Mouse (Mus musculus) layer of hippocampus, postnatal 36 days (tissue): Measurements from ENCODE around the gene Dpep1. TPM values are rescaled to one million over a fixed set of nuclear protein-coding genes. Genes with fewer than 3 reads are reported as not detected.
"Not testable (repeated sequence)": the region's sequence is repeated elsewhere in the genome, so short reads cannot be mapped to it uniquely, and the experiment has no call there.

Experiments used
- DNase-seq, 2 experiments: peaks; one replicate each; pipeline ENCODE4 v3.0.0; 2022
- total RNA-seq, 2 experiments: library from RNA; stranded (reverse); gene quantifications; 2 replicates each; pipeline ENCODE4 v1.2.3; 2021

Gene Dpep1
- total RNA-seq, 2 experiments from 2014 or later = 0.23 TPM; not detected in 1

DNA sequence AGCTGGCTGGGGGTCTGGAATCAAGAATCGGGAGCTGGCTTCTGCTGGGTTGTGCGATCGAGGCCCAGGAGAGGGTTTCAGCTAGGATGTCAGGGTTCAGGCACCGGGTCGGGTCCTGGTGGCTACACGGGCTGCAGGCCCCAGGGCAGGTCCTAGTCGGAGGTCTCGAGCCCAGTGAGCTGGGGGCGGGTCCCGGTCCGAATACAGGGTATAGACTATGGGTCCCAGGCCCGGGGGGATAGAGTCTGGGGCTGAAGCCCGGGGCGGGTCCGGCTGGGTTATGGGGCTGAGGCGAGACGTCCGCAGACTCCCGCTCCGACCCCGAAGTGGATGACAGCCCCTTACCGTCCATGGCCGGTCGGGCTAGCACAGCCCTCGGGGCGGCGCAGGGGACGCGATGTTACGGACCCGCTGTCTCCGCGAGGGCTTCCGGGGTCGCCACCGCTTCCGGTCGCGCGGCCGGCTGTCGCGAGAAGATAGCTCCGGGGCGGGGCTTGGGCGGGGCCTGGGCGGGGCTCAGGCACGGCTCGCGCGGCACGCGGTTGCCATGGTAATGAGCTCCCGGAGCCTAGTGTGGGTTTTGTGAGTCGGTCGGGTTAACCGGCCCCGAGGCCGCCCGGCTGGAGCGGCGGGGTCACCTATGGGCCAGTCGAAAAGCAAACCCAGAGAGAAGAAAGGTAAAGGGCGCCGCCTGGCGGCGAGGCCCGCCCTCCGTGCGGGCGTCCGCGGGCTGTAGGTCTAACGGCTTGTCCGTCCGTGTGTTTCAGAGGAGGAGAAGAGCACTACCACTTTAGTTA lies 26.5 kb downstream of the Dpep1 start, which contains the start of the genes Chmp1a and Spata33:
Gene Chmp1a, minus strand, starts transcription at position 443 of the 797 bp plus-strand sequence.
Gene Spata33, plus strand, starts transcription at position 512 of the 797 bp plus-strand sequence.
- peak; percentile 84 to 85 for DNase-seq

DNA sequence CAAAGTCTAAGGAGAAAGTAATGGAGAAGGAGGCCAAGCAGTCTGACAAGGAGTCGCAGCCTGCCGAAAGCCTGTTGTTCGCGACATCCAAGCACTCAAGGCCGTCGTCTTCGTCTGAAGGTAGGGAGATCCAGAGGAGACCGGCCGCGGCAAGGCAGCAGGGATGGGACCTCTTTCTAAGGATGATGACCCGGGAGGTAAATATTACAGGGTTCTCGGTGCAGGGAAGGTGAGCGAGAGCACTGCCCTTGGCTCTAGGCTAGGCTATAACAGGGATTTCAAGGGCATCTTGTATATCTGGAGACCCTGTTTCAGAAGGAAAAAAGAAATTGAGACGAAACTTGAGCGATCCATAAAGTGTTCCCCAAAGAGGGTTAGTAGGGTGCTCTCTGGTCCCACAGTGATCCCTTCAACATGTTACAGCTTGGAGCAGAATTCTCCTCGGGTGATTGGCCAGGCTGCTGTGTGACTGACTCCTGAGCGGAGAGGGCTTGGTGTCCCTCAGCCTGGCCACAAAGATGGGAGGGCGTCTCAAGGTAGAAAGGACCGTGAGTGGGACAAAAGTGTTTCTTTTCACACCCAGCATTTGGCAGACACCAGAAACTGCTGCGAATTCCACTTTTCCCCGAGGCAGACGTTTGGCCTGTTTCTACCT lies 27.2 kb downstream of the Dpep1 start:
- no peak for DNase-seq

DNA sequence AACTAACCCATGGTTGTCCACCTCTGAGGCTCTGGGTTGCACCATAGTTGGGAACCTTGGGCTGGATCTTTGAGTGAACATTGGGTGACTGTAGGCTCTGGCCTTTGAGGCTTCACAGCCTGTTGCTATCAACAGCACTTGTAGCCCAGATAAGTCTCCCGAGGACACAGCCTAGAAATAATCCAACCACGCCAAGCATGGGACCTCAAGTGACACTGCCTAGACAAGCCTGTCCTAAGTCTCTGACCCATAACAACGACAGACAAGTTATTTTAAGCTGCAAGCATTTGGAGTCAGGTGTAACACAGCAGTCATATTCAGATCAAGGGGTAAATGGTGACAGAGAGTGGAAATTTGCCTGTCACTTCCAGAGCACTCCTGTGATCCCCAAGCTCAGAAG lies 29.4 kb downstream of the Dpep1 start:
- DNase-seq = no peak

DNA sequence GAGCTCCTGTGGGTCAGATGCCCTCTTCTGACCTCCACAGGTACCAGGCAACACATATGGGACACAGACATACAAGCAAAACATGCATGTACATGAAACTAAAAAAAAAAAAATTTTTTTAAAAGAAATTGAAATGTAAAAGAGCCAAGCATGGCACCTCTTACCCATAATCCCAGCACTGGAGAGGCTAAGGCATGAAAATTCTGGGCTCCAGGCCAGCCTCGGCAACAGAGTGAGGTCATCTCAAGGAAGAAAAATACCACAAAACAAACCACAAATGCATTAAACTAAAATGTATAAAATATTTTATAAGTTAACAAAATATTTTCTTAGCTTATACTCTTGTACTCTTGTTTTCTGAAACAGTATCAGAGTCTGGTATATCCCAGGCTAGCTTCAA lies 34.9 kb downstream of the Dpep1 start:
- no peak for DNase-seq

DNA sequence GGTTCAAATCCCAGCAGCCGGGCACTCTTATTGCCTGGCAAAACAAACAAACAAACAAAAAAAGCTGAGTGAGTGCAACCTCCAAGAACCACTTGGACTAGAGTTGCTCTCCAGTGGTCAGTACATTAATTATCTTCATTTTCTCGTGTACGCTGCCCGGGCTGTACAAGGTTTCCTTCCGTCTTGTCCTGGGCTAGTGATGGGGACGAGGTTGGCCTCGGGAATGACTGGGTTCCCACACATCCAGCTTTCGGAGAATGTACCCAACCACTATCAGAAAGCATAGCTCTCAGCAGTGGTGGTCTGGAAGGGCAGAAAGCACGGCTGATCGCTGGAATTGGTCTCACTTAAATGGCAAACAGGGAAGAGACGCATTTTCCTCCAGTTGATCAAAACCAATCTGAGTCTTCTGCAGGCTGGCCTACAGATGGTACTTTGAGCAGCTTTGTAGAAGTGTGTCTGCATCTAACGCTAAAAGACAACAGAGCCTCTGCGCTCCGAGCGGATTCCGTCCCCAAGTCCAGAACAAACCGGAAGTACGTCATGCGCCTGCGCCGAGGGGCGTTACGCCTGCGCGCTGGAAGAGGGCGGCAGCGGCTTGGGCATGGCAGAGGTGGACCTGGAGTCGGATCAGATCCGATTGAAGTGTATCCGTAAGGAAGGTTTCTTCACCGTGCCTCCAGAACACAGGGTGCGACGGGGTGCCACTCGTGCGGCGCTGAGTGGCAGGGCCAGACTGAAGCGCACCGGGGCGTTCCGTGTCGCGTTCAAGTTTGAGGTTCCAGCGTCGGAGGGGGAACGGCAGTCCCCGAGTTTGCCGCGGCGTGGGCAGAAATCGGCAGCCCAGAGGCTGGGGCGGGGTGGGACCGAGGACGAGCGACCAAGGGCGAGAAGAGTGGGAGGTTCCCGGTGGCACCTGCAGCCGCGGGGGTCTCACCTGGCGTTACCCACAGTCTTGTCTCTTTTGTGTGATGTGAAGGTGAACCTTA lies 38.5 kb downstream of the Dpep1 start, which contains the start of gene Cdk10:
Gene Cdk10, plus strand, starts transcription at position 565 of the 989 bp plus-strand sequence.
- peak; percentile 93 for DNase-seq

DNA sequence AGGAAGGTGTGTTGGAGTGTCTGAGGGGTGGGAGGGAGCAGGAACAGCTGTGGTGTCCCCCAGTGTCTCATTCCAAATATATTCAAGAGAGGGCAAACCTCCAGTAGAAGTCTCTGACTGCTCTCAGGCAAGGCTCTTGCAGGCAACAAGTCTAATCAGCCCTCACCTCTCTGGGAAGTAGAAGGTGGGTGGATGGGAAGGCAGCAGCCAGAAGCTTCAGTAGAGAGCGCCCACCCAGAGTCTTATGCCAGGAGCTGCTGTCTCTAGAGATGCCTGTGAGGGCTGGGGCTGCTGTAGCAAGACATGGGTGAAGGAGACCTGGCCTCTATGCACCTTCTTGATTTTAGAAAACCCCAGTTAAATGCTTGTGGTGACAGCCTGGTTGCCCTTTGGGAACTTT lies 42.4 kb downstream of the Dpep1 start:
- DNase-seq = no peak

DNA sequence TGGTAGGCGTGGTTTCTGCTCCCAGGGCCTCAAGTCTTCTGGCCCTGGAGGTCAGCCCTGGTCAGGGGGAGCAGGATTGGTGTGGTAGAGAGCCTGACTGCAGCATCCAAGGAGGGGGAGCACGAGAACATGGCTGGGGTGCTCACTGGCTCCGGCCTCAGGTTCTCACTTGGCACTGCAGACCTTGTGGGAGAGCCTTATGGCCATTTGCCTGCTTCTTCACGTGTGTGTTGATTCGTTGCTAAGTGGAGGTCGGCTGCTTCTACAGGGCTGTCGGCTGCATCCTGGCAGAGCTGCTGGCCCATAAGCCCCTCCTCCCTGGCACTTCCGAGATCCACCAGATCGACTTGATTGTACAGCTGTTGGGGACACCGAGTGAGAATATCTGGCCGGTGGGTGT lies 44.3 kb downstream of the Dpep1 start:
- not testable (repeated sequence) for DNase-seq

DNA sequence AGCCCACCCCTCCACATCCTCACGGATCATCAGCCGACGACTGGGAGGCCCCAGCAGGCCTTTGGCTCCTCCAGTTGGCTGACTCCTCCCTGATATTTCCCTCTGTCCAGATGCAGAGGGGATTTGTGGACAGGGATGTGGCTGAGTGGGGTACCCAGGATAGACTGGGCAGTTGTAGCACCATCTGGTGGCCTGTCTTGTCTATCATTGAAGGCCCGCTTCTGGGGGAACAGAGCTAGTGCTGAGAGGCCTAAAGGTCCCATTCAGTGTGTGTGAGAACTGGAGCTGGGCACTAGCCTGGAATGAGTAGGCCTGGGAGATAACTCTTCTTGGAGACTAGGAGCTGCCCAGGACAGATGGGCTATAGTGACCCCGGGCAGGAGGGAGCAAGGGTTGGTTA lies 45.7 kb downstream of the Dpep1 start:
- peak in 1 of 2 experiments; percentile 42 for DNase-seq

DNA sequence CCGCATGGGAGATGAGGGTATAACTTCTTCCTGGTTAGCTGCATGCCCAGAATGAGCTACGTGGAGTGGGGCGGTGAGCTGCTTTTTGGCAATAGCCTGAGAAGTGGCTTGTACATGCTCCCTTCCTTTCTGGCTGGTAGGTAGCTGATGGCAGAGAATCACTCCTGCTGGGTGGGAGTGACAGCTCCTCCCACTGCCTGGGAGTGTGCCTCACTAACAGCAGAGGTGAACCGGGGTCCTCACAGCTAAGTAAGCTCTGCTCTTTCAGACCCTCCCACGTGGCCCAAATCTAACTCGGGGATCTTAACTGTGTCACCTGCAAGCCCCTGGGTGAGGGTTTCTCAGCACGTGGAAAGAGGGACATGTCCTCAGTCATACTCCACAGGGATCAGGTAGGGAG lies 46.5 kb downstream of the Dpep1 start:
- peak in 1 of 2 experiments; percentile 34 for DNase-seq

DNA sequence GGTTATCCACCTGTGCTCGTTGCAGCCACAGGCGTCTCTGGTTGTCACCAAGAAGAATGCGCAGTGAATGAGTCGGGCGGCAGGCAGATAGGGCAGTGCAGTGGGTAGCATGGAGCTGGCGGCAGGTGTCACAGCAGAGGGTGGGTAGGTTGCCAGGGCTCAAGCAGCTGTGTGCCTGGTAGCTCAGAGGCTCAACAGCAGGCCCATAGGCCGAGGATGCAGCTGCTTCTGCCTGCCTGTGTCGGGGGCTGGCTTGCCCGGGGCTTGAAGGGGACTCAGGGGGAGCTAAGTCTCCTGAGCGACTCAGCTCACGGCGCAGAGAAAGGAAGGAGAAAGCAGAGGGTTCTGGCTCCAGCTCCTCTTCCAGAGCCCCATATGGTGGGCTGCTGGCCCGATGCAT lies 47.3 kb downstream of the Dpep1 start:
- DNase-seq = peak in 1 of 2 experiments; percentile 21

DNA sequence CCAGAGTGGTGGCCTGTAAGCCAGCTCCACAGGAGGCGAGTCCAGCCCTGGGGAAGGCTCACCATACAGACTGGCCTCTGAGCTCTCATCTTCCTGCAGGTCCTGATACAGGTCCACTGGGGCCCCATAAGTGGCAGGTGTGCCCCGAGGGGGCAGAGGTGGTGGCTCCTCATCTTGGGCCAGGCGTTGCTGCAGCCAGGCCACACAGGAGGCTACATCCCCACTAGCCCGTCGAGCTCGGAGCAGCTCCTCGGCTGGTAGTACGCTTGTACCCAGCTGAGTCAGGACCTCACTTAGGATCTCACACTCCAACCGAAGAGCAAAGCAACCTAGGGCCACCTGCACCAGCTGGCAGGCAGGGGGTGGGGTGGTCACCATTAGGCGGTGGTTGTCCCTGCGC lies 47.7 kb downstream of the Dpep1 start:
- DNase-seq = peak in 1 of 2 experiments; percentile 33

DNA sequence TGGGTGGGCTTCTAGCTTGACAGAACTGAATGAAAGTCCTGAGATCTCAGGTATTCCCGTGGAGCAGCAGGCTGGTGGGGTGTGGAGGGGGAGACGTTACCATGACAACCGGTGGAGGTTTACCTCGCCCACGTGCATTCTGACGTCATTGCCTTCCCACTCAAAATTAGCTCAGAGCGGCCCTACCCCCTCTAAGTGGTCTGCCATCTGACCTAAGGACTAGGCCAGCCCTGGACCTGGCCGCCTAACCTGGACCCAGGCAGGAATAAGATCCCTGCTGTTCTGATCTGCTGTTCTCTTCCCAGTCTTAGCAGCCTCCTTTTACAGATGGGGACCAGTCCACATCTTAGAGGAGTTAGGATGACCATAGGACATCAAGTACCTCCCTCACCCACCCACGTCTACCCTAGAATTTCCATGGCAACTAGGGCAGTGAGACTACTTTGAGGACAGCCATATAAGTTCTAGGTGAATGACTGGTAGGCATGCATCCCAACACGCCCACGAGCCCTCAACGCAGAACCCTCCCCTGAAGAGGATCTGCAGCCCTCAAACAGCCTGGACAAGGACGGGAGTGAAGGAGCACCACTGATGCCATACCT lies 49.0 kb downstream of the Dpep1 start:
- DNase-seq = peak; percentile 79

DNA sequence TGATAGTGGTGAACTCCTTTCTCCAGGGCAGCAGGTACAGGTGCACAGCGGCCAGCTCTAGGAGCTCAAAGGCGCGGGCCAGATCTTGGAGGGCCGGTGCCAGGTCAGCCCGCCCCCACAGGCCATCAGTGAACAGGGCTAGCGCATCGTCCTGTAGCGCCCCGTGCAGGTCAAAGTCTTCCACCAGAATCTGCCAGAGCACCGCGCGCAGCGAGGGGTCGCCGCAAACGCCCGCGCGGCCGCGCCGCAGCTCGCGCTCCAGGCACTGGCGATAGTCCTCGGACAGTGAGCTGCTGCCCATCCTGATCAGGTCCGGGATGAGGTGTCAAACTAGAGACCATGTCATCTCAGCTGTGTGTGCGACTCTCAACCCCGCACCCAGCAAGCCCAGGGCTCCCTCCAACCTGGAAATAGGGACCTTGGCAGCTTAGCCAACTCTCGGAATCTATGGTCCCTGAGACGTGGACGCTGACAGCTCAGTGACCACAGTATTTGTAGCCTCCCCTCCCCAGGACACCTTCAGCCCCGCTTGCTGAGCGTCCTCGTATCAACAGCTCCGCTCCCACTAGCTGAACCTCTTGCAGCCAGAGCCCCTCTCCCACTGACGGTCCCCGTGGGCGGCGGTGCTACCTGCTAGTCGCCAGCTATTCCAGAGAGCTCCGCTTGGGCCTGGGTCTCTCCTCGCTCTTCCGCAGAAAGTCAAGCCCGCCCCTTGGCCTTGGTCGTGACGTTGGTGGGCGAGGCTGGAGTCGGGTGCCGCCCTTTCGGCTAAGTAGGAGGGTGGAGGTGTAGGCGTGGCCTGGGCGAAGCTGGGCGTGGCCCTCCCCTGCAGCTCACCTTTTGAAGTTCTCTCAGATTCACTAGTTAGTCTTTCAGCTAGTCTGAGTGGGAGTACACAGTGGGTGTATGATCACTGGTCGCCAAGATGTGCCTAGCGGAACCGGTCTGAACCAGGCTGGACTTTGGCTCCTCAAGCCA lies 49.8 kb downstream of the Dpep1 start, which contains the start of gene Spata2l:
Gene Spata2l, minus strand, starts transcription at position 714 of the 978 bp plus-strand sequence.
- DNase-seq = peak; percentile 84 to 86

DNA sequence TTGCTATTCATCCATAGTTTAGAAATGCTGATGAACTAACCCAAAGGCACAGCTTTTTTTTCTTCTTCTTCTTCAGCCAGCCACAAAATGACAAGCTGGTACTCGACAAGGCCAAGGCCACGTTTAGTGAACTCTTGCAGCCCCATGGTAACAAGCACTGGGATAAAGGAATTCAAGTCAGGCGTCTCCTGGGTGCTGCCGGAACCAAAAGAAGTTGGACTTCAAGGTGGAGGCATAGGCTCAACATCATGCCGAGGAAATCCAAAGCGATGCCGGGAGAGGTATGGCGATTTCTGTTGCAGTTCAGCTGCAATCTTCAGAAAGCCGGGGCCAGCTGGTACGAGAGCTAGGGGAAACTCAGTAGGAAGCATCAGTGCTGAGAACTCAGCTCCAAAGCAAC lies 53.4 kb downstream of the Dpep1 start:
- no peak for DNase-seq

DNA sequence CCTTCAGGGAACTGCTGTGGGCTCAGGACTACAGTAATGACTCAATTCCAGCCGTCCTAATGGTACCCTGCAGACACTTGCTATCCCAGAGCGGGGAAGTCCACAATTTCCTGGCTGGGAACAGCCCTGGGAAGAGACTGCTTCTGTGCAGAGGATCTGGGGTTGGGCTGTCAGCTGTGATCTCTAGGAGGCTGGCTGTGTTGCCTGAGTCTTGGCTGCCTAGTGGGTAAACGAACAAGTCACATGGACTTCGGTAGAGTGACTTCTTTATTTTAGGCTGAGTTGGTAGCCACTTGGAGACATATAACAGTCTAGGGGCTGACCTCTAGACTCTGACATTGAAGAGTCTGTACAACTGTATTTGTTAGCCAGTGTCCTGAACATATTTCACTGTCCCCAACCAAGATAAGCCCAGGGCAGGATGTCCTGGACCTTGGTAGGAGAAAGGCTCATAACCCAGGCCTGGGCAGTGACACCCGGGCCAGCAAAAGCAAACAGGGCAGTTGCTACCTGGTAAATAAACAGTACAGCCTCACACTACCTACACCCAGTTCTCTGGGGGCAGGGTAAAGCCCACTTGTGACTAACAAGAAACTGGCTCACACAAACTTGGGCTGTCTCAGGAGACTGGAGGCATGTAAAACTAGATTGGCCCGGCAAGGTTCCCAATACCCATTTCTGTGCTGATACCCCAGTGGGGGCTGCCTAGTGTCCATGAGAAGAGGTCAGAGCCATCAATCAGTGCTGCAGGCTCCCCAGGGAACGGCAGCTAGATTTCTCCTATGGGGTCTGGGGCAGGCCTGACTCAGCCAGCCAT lies 56.3 kb downstream of the Dpep1 start:
- no peak for DNase-seq

DNA sequence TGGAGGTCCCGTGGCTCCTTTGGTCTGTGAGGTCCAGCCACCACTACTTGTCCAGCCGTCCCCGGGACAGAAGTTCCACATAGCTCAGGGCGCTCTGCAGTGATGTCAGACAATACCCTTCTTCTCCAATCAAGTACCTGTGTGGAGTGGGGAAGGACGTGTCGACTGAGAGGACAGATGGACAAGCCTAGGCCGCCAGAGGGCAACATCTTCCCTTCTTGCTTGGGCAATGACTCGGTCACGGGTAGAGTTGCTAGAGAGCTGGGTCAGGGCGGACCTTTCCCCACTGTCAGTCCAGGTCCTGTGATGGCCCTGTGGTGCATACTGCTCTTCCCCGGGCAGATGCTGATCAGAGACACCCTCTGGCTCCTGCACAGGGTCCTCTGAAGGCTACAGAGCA lies 57.0 kb downstream of the Dpep1 start:
- DNase-seq = no peak

DNA sequence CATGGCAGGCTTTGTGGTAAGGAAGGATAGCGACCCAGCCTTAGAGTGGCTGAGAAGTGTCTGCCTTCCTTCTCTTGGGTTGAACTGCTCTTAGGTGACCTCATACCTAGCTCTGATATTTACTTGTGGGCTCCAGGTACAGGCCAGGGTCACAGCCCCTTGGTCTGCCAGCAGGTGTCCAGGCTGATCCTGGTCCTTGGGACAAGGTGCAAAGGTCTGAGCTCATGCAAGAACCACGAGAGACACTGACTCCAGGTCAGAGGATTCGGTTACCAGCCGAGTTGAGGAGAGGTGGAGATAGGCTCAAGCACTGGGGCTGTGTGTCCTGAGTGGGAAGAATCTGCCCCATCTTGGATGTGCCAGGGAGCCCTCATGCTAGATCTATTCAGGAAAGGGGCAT lies 58.3 kb downstream of the Dpep1 start:
- no peak for DNase-seq

DNA sequence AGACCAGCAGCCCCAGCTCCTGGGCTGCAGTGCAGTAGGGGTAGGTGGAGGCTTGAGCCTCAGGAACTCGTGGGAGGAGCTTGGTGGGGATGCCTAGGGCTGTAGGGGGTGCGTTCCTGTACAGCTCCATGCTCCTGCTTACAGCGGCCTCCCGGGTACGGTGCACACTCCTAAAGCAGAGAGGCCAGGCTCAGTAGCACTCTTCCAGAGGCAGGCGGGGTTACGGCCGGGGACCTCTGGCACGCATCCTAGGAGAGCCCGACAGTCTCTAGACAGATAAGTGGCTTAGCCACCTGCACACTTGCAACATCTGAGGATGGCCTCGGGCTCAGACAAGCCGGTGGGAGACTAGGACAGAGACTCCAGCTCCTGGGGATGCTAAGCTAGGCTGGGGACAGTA lies 59.5 kb downstream of the Dpep1 start:
- no peak for DNase-seq

DNA sequence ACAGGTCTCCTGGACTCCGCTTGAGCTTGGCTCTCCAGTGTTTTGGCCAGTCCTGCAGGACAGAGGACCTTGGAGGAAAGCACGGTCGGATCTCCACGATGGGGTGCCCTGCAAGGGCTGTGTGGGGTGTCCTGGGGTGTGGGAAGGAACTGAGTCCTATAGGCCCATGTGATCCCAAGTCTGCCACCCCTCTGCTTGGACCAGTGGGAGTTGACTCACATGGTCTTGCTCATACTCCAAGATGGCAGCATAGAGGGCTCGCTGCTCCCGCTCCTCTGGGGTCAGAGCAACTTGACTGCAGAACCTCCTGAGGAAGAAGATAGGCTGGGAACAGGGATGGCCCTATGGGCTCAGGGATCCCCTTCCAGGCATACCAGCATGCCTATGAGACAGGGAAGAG lies 61.7 kb downstream of the Dpep1 start:
- no peak for DNase-seq

DNA sequence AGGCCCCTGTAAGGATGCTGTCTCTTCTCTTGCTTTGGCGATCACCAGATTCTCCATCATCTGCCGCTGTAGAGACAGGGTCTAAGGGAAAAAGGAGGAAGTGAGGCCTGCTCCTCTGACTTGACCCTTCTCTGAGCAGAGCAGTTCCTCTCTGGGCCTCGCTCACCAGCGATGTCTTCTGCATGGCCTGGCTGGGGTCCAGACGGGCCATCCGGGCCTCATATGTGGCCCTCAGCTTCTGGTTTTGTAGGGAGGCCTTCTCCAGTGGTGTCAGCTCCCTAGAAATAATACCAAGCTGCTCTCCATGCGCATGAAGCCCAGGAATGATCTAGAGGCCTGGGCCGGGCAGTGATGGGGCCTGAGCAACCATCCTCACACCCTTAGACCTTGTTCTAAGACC lies 62.6 kb downstream of the Dpep1 start:
- DNase-seq = no peak
